Mouse (Mus musculus): ENCODE measurements around the gene Slc32a1.

Slc32a1 gene

DNA sequence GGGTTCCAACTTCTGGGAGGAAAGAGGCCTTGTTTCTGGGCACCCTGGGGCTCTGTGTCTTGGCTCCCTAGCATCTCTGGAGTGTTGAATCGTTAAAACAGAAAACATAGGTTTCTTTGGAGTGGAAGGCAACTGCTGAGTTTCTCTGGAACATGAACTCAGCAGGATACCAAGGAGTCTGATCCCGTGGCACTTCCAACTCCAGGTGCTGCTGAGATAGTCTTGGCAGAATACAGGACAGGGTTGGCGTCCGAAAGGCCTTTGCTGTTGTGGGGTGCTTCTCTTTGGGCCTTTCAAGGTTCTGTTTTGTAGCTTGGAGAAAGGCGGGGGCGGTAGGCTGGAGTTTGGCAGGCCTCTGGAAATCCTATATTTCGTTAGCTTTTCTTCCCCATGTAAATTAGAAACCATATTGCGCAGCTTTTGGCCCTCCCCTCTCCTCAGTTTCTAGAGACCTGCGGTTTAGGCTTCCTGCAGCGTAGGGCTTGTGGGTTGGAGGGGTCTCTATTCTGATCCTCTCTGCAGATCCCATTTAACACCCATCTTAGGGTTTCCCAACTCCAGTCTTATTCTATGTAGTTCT is 2.2 kb downstream of the Slc32a1 start:
- no peak for DNase-seq

DNA sequence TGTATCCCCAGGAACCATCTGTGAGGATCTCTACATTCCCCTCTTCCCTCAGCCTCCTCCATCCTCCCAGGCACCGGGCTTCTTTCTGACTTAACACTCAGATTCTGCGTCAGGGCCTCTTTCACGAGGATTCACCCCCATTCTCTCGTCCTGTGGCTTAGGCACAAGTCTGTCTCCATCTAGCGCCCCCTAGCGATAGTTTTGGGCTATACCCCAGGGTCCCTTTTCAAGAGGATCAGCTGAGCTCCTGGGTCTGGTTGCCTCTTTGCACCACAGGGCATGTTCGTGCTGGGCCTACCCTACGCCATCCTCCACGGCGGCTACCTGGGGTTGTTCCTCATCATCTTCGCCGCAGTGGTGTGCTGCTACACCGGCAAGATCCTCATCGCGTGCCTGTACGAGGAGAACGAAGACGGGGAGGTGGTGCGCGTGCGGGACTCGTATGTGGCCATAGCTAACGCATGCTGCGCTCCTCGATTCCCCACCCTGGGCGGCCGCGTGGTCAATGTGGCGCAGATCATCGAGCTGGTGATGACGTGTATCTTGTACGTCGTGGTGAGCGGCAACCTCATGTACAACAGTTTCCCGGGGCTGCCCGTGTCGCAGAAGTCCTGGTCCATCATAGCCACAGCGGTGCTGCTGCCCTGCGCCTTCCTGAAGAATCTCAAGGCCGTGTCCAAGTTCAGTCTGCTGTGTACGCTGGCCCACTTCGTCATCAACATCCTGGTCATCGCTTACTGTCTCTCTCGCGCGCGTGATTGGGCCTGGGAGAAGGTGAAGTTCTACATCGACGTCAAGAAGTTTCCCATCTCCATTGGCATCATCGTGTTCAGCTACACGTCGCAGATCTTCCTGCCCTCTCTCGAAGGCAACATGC is 3.2 kb downstream of the Slc32a1 start:
- DNase-seq, result peak; percentile 70

DNA sequence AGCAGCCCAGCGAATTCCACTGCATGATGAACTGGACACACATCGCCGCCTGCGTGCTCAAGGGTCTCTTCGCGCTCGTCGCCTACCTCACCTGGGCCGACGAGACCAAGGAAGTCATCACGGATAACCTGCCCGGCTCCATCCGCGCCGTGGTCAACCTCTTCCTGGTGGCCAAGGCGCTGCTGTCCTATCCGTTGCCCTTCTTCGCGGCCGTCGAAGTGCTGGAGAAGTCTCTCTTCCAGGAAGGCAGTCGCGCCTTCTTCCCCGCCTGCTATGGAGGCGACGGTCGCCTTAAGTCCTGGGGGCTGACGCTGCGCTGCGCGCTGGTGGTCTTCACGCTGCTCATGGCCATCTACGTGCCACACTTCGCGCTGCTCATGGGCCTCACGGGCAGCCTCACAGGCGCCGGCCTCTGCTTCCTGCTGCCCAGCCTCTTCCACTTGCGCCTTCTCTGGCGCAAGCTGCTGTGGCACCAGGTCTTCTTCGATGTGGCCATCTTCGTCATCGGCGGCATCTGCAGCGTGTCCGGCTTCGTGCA is 3.9 kb downstream of the Slc32a1 start:
- DNase-seq, result no peak

DNA sequence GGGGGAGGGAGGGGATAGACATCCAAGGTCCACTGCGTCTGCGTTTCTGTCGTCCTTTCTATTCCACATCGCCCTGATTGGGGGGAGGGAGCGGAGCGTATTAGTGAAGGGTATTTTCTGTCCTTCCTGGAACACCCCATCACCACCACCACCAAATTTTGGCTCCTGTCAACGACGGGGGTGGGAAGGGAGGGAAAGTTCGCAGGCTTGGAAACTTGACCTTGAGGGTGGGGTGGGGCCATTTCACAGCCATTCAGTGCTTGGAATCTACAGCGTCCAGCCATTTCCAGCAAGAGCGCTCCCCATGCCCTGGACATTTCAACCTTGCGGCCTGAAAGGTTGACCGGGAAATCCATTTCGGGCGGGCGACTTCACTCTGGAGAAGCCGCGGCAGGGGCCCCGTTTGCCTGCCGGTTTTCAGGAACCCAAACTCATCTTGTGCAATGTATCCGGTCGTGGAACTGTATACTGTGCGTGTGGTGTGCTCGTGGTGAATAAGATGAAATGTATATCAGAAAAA is 4.7 kb downstream of the Slc32a1 start:
- no peak for DNase-seq

DNA sequence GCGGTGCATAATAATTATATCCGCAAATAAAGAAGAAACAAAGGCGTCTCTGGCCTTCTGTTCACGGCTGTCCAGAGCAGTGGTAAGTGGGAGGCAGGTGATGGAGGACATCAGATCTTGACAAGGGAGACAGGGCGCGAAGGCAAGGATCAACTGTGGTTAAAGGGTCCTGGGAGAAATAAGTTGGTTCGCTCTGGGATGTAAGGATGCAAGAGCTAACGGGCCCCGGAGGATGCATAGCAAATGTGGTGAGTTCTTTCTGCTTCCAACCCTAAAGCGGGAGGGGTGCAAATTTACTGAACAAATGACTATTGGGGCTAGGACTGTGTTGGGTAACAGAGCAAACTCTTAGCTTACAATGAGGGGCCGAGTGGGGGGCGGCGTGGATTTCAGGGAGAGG is 5.1 kb downstream of the Slc32a1 start:
- DNase-seq, result no peak

DNA sequence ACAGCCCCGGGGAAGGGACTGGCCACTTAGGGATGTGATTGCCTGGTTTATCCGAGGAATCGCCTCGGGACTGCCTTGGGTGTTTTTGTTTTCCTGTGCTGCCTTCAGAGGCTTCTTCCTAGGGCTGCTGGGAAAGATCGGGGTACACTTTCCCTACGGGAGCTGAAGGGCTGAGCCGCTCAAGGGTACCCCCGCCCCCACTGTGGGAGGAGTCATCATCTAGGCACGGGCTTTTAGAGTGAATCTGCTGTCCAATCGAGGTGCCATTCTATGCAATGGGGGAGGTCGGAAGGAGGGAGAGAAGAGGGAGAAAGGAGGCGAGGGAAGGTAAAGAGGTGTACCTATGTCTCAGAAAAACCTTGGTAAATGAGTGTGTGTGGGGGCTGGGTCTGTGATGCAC is 5.7 kb downstream of the Slc32a1 start:
- DNase-seq, result no peak

DNA sequence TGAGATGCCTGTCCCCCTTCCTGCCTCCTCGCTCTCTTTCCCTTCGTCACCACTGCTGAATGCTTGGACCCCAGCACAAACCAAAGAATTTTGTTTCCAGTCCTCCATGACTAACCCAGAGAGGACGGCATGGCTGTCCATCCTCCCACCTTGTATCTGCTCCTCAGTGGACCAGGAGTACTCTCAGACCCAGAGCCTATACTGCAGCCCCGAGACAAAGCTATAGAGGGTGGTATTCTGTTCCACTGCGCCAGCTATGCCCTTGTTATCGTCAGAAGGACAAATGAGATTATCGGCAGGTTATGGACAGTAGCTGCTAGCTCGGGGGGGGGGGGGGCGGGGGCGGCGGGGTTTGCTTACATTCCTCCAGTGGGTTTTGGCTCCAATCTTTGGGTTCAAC is 6.2 kb downstream of the Slc32a1 start:
- DNase-seq, result no peak

DNA sequence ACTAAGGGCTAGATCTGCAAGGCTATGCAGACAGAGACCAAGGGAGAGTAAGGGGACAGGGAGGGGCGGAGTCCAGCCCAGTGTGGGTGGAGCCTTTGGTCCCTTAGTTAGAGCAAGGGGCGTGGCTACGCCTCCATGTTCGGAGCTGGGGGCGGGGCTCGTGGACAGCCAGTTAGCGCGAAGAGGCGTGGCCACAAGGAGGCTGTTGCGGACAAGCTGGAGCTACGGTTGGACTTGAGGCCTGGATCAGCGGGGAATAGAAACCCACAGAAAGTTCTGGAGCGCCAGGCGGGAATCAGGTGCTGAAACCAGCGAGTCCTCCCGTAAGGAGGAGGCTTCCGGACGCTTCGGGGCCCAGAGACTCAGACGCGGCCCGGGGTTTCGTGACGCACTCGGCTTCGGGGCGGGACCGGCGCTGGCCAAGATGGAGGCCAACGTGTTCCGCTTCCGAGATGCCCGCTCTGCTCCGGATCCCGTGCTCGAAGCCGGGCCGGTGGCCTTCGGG is 14.2 kb downstream of the Slc32a1 start, which contains the start of gene Actr5:
Gene Actr5, plus strand, starts transcription at position 171 of the 505 bp plus-strand sequence.
- DNase-seq, result peak; percentile 98

DNA sequence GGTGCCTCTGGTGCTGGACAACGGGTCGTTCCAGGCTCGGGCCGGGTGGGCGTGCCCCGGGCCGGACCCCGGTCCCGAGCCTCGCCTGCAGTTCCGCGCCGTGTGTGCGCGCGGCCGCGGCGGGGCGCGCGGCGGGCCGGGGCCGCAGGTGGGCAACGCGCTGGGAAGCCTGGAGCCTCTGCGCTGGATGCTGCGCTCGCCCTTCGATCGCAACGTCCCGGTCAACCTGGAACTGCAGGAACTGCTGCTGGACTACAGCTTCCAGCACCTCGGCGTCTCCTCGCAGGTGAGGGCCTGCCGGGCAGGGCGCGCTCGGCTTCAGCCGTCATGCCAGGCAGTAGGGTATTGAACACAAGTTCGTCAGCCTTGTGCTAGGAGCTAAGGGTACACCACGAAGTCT is 14.7 kb downstream of the Slc32a1 start:
- peak; percentile 16 for DNase-seq

DNA sequence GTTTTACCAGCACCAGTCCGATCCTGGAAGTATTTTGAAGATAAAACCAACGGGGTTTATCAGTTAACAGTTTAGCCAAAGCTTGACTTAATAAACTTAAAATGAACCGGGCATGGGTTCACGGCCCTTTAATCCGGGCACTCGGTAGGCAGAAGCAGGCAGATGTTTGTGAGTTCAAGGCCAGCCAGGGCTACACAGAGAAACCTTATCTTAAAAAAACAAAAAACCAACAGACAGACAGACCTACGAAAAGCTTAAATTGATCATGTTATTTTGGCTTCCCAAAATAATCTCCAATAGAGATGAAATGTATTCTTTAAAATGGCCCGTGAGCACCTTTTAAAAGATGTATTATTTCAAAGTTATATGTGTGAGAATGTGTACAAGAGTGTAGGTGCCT is 15.1 kb downstream of the Slc32a1 start:
- DNase-seq, result no peak

DNA sequence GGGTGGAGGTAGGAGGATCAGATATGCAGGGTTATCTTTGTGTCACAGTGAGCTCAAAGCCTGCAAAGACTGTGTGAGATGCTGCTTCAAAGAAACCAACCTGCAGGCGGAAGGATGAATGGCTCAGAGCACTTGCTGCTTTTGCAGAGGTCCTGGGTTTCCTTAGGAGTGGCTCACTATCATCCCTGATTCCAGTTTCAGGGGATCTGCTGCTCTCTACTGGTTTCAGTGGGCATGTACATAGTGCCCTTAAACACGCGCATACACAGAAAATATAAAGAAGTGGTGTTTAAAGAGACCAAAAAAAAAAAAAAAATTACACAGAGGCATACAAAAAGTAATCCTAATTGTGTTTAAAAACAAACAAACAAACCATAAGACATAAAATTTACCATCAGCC is 18.3 kb downstream of the Slc32a1 start:
- no peak for DNase-seq

DNA sequence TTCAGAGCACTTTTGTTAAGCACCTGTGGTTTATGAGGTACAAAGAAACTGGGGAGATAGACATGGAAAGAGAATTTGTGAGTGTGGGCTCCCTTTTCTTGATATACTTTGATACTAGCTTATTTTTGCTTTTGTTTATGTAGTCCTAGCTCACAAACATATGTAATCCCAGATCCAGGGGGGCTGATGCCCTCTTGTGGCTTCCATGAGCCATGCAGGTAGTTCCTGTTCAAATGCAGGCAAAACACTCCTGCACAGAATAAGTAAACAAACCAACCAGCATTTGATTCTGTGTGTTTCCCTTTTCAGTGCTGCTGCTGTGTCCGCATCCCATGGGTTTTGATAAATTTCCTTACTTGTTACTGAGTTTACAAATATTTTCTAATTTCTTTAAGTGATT is 18.8 kb downstream of the Slc32a1 start:
- peak; percentile 26 for DNase-seq

DNA sequence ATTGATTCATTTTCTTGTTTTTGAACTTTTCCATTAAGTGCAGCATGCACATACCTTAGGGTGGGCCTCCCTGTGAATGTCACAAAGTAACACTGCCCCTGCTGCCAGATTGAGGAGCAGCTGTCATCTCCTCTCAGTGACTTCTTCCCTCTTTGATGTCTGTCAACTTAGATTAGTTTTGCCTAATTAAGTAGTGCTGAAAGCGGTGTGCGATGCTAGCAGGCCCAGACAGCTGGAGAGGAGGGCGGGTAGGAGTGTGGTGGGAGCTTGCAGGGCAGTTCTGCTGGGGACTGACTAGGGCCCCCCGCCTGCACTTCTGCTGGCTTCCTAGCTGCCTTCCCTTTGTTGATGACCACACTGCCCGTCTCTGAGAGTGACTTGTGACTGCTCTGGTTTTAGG is 21.3 kb downstream of the Slc32a1 start:
- DNase-seq, result no peak

DNA sequence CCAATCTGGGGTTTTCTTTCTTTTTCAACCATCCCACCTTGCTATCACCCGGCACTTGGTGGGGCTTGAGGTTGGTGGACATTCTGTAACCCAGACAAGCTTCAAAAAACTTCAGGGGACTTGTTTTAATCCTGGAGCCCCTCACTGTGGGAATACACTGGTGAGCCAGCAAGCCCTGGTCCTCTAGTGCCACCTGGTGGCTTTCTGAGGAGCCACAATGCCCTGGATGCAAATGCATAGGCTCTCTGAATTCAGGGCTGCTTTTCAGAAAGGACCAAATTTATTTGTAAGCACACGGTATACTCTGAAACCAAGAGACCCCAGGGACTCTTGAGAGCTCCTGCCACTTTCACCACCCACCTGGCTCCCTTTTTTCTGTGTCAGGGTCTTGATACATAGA is 31.3 kb downstream of the Slc32a1 start:
- DNase-seq, result peak; percentile 83

DNA sequence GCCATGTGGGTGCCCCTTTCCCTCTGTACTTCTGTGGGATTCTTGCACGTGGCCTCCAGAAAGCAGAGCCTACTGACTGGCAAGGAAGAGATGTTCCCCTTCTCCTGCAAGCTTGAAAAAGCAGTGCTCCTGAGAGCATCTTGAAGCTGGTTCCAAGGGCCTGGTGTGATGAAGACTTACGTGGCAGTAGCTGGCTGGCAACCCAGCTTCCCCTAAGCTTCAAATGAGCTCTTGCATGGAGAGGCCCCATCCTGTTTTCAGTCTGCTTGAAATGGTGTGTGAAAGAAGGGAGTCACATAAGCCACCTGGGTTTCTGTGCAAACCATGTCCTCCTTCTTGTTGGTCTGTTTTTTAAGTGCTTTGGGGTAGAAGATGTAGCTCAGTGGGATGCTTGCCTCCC is 32.0 kb downstream of the Slc32a1 start:
- DNase-seq, result no peak

DNA sequence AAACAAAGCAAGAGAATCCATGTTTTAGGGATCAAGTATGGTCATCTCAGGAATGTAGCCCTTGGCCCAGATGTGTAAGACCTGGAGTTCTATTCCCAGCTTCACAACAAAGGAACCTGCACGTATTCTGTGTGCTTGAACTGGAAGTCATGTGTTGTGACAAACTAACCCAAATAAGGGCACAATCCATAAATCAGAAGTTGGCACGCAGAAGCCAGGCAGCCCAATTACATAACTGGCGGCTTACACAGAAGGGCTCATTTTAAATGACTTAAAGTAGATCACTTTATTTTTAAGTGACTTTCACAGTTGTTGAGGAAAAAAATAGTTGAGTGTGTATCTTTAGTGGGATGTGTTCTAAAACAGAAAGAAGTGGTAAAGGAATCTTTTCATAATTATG is 33.2 kb downstream of the Slc32a1 start:
- DNase-seq, result no peak

DNA sequence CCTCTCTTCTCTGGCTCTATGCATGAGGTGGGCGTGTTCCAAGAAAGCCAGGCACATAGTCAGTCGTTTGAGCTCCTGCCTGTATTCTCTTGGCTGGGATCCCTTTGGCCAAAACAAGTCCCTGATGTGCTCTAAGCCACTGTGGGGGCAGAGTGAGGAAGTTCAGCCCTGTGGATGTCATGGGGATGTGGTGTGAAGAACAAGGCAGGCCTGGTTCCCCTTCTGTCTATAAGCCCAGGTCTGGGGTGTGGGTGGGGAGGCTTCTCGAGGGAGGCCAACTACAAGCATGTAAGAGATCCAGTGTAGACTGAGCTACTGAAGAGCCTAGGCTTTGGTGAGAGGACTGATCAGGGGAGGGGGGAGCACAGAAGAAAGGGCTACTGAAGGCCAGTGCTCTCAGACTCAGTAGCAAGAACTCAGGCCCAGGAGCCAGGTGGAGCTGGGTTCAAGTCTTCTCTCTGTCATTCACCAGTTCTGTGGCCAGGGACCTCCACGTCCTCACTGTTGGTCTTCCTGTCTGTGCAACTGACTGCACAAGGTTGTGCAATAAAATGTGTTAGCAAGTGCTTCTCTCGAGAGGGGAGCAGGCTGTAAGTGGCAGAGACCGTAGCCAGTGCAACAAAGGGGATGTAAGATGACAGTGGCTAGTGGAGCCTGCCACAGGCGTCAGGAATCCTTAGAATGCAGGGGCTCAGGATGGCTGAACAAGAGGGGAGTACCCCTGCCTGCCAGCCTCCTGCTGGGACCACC is 40.8 kb downstream of the Slc32a1 start:
- DNase-seq, result no peak

DNA sequence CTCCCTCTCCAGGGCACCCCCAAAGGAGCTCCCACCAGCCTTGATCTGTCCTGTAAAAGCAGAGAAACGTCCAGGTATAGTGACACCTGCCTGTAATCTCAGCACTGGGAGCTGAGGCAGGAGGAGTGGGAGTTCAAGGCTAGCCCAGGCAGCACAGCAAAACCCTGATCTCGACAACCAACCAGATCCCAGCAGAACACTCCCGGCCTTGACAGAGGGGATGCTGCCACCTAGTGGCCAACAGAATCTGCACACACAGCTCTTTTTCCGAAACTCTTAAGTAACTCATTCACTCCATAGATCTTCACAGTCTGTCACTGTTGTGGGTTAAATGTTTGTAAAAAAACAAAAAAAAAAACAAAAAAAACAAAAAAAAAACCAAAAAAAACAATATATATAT is 42.4 kb downstream of the Slc32a1 start:
- peak; percentile 91 for DNase-seq

DNA sequence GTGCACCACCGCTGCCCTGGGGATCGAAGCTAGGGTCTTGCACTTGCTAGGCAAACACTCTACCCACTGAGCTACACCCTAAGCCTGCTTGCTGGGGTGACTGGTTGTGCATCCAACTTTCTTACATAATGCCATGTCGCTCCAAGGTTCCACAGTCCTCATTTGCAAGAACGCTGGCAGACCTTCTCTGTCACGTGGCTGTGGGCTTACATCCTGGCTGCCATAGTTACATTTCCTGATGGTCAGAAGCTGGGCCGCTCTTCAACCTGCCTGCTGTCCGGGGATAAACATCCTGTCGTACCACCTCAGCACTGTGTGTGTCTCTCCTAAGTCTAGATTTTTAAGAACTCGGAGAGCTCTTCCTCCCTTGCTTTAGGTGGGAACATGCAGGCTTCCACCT is 44.1 kb downstream of the Slc32a1 start:
- peak; percentile 88 for DNase-seq

DNA sequence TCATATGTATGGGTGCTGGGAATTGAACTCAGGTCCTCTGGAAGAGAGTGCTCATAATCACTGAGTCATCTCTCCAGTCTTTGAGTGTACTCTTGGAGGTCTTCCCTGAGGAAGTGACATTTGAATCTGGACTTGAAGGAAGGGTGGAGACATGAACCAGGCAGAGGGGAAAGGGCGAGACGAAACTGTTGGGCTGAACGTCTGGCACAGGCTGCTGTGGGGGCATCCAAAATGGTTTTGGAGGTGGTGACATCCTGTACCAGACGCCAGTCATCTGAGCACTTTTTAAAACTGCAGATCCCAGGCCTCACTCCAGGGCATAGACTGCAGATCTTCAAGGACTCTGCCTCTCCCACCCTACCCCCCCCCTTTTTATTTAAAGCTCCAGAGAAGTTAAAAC is 45.2 kb downstream of the Slc32a1 start:
- DNase-seq, result peak; percentile 56

DNA sequence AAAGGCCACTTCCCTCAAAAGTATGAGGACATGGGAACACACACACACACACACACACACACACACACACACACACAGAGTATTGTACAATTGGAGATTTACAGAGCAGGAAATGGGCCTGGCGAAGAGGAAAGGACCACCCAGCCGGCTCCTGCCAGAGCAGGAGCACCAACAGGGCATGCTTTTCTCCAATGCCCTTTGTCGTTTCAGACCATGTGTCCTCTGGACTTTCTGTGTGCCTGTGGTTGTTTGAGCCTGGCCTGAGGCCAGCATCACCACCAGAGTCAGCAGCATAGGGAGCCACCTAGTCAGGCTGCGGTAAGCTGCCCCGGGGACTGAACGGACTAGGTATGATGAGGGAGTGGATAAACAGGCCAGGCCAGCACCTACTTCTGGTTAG is 48.3 kb downstream of the Slc32a1 start:
- peak; percentile 83 for DNase-seq

DNA sequence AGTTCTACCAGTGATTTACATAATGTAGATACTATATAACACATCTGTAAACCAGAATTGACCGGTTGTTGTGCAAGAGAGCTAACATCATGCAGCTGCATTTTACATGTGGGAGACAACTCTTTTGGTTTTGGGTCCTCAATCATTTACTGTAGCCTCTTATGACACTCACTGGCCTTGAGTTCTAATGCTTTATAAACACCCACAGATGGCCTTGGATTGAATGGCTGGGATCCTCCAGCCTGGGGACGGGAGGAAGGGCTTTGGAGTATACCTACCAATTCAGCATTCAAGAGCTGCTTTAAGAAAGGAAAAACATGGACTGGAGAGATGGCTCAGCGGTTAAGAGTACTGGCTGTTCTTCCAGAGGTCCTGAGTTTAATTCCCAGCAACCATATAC is 48.8 kb downstream of the Slc32a1 start:
- DNase-seq, result no peak

DNA sequence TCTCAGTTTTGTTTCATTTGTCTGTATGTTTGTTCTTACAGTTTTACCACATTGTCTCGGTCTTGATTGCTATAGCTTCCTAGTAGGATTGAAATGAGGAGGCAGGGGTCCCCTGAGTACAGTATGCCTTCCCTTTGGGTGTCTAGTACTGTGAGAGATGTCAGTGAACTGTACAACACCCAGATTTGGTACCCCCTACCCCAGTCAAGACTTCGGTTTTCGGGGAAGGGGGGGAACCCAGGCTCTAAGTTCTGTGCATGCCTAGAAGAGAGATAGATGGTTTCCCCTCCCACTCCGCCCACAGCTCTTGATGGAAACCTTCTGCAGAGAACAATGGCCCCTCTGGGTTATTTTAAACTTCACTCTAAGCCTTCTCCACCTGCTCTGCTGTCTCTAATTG is 54.5 kb downstream of the Slc32a1 start, which contains the start of gene Ppp1r16b:
Gene Ppp1r16b, plus strand, starts transcription at position 301 of the 400 bp plus-strand sequence.
- DNase-seq, result no peak

Data from lung, postnatal 36 days (tissue).